Mouse (Mus musculus): ENCODE measurements at regions not wholly inside any gene's neighbourhood (a gene's known extent, or its start where the extent isn't known, plus 50 kb on each side); places are given as distances from the start of the nearest gene placed in this dataset.

GRCm38 (mm10) chr1:16779791-16780190 is 686.7 kb upstream of the 4930444P10Rik start:
- Histone ChIP-seq H3K36me3 (ENCODE audit: control insufficient read depth, insufficient read depth, low read length) (no peaks in the 10 kb centered on the region), H3K27me3 (ENCODE audit: control insufficient read depth, insufficient read depth, low read length) (no peaks in the 10 kb centered on the region), H3K4me3 (ENCODE audit: control insufficient read depth, insufficient read depth, low read length) (no peak overlapping the region), H3K4me1 (replicated peaks; ENCODE audit: control insufficient read depth, insufficient read depth, low read length) (no peaks in the 10 kb centered on the region), H3K27ac (ENCODE audit: control insufficient read depth, insufficient read depth, low read length) (no peak overlapping the region)
- WGBS, result 97% methylated on average over 1 of the region's 1 CpGs
- no peak for TF ChIP-seq POLR2A (IDR thresholded peaks at IDR 0.05; ENCODE audit: control insufficient read depth, extremely low read depth, insufficient read depth, low read length, poor library complexity)
- TF ChIP-seq CTCF (IDR thresholded peaks at IDR 0.05; ENCODE audit: borderline replicate concordance, control insufficient read depth, extremely low read depth, insufficient read depth, low read length, poor library complexity), result no peak
- DNase-seq, result no peak

GRCm38 (mm10) chr1:16760951-16761350 is 667.8 kb upstream of the 4930444P10Rik start:
- no peaks in the 10 kb centered on the region for H3K4me1 ChIP-seq (replicated peaks; ENCODE audit: control insufficient read depth, insufficient read depth, low read length)
- no peaks in the 10 kb centered on the region for H3K27me3 ChIP-seq (ENCODE audit: control insufficient read depth, insufficient read depth, low read length)
- 95% methylated on average over 1 of the region's 1 CpGs for WGBS
- no peak for DNase-seq
- no peak overlapping the region for H3K27ac ChIP-seq (ENCODE audit: control insufficient read depth, insufficient read depth, low read length)
- no peak for TF ChIP-seq CTCF (IDR thresholded peaks at IDR 0.05; ENCODE audit: borderline replicate concordance, control insufficient read depth, extremely low read depth, insufficient read depth, low read length, poor library complexity)
- no peak overlapping the region for H3K4me3 ChIP-seq (ENCODE audit: control insufficient read depth, insufficient read depth, low read length)
- H3K36me3 ChIP-seq (ENCODE audit: control insufficient read depth, insufficient read depth, low read length), result no peaks in the 10 kb centered on the region
